Mouse (Mus musculus) ES-Bruce4 (cell line): ENCODE measurements around the gene Krtap16-3.

Source experiments
- EP300 ChIP-seq: IDR thresholded peaks from 2 replicates; pipeline ENCODE4 v1.6.1; 2011; ENCODE audit warnings: low read depth, low read length; ENCODE audit not compliant: insufficient read depth
- POLR2A ChIP-seq: IDR thresholded peaks from one replicate; pipeline ENCODE4 v1.8.1; 2011; ENCODE audit warnings: low read length; ENCODE audit not compliant: insufficient read depth

DNA sequence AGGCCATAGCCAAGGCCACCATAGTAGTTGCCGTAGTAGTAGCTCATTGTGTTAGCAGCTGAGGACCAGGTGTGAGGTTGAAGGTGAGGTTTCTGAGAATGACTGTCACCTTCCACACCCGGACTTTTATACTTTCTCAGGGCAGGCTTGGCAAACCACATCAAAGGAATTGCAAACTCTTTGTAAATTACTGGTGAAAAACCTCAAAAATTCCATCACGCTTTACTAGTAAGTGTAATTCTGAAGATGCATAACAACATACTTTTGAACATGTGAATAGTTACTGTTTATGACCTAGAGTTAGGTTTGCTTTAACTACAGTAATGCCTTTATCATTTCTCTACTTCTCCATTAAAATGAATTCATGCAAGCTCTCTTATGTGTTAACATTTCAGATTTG, 30.5 kb downstream of the Krtap16-3 start, which contains the start of gene Krtap19-9b:
- TF ChIP-seq POLR2A (no peak), EP300 (no peak)
